Mouse (Mus musculus) heart, embryonic 10.5 days (tissue): ENCODE results near the gene Scnn1b. TPM values are rescaled to one million over a fixed set of nuclear protein-coding genes. Genes with fewer than 3 reads are reported as not detected.

Experiments used
- DNase-seq: peaks from one replicate; pipeline ENCODE4 v3.0.0-alpha.2; 2017; ENCODE audit warnings: low spot score
- H3K27ac ChIP-seq: fragments of 300-500 bp; sonication (generic); 2 replicates; pipeline ENCODE4 v1.5.1; 2016; ENCODE audit warnings: mild to moderate bottlenecking
- H3K27me3 ChIP-seq: fragments of 300-500 bp; sonication (generic); 2 replicates; pipeline ENCODE4 v1.6.1; 2016; ENCODE audit warnings: mild to moderate bottlenecking; ENCODE audit not compliant: poor library complexity, insufficient read depth, severe bottlenecking
- H3K36me3 ChIP-seq: fragments of 300-500 bp; sonication (generic); 2 replicates; pipeline ENCODE4 v1.6.1; 2016; ENCODE audit warnings: mild to moderate bottlenecking, moderate library complexity
- H3K4me1 ChIP-seq: fragments of 300-500 bp; sonication (generic); 2 replicates; pipeline ENCODE4 v1.6.1; 2016; ENCODE audit warnings: mild to moderate bottlenecking
- H3K4me3 ChIP-seq: fragments of 300-500 bp; sonication (generic); 2 replicates; pipeline ENCODE4 v1.5.1; 2016; ENCODE audit warnings: mild to moderate bottlenecking, moderate library complexity
- H3K9me3 ChIP-seq: fragments of 300-500 bp; sonication (generic); 2 replicates; pipeline ENCODE4 v1.6.1; 2016; ENCODE audit warnings: mild to moderate bottlenecking, moderate library complexity
- WGBS: fragments of 180-500 bp; shearing (Covaris S2); methylation state at CpG from one replicate; pipeline ENCODE4 v1.1.7; 2016; 5-methylcytosine and 5-hydroxymethylcytosine counted together
- polyA plus RNA-seq: library from polyadenylated mRNA; unstranded; fragments of >200 nt; fragmentation: Nextera tagmentation; extraction: Ambion mirVana; gene quantifications from 2 replicates; pipeline ENCODE4 v1.2.1, GENCODE M21; 2016

Gene Scnn1b
- polyA plus RNA-seq = 0.30 TPM in 1 of 2 replicates, not detected in the other

DNA sequence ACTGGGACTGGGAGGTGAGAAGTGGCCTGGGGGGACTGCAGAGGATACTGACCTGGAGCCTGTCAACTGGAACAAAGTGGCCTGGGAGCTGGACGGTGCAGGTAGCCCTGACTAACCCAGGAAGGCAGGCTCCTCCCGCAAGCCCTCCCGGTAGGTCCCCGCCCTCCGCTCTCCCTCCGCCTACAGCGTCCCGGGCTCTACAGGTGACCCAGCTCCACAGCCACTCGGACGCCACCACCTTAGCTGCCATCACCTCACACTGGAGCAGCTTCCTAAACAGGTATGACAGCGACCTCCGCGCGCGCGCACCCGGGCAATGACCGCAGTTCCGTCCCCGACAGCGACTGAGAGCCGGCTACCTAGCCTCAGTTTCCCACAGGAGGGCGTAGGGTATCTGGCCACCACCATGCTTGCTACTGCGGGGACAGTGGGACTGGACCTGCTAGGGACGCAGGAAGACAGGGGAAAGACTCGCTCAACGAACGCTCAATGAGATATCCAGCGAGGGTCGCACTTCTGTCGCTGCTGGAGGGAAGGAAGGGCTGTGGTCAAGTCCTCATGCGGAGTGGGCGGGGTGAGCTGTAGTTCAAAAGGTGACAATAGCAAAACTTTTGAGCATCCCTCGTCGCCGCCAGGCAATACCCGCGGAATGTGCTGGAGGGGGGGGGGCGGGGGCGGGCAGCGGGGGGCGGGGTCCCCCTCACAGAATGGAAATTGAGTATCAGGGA is at the start of gene Scnn1b:
Gene Scnn1b (plus strand): TSS at position 181 of the 728 bp plus-strand sequence.
- Histone ChIP-seq H3K36me3 (no peaks in the 10 kb centered on the region), H3K27ac (no peak within 1 kb of the TSS)
- DNase-seq = no peak

DNA sequence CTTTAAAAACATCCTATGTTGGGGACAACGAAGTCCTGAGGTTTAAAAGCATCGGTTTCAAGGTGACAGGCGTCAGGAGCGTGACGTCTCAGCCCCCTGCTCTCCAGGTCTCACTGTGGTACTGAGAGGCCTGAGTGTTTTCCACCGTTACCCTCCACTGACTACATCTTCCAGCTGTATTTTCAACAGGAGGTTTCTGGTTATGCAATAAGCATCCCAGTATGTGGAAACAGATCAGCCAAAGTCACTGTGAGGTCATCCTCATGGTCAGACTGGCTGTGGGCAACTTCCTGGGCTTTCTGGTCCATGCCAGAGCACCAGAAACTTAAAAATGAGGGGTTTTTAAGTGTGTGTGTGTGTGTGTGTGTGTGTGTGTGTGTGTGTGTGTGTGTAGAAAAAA is 43.2 kb upstream of the Scnn1b start:
- DNase-seq = no peak
- no peaks in the 10 kb centered on the region for H3K9me3 ChIP-seq
- H3K4me3 ChIP-seq = no peak overlapping the region
- WGBS = 91% methylated on average over 6 of the region's 6 CpGs
- H3K36me3 ChIP-seq = no peaks in the 10 kb centered on the region
- H3K4me1 ChIP-seq = no peaks in the 10 kb centered on the region
- H3K27me3 ChIP-seq = no peaks in the 10 kb centered on the region
- no peak overlapping the region for H3K27ac ChIP-seq

More for the DNA sequence above, at the start of gene Scnn1b:
- peaks cover 38% of the 10 kb centered on the region for H3K27me3 ChIP-seq
- H3K4me1 ChIP-seq = peaks cover 12% of the 10 kb centered on the region
- 3% methylated on average over 39 of the region's 42 CpGs for whole genome bisulfite sequencing
- no peaks in the 10 kb centered on the region for H3K9me3 ChIP-seq
- peak within 1 kb of the TSS; percentile 57 for H3K4me3 ChIP-seq

DNA sequence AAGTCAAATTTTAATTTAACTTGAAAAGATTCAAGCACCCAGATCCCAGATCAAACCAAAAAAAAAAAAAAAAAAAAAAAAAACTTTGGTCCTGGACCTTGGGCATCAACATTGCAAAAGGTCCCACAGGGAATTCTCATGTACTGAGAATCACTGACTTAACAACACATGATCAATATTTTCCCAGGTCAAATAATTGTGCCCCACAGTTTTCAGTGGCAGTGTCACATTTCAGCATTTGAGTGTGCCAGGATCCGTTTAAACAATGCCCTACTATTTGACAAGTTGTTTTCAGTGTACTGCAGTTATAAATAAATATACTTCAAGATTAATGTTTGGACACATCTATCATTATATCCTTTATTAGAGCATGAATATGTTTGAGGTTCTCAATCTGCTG is 36.4 kb upstream of the Scnn1b start:
- no peaks in the 10 kb centered on the region for H3K9me3 ChIP-seq
- DNase-seq = no peak
- H3K4me3 ChIP-seq = no peak overlapping the region
- no peak overlapping the region for H3K27ac ChIP-seq
- no peaks in the 10 kb centered on the region for H3K36me3 ChIP-seq
- no peaks in the 10 kb centered on the region for H3K4me1 ChIP-seq
- 85% methylated on average over 1 of the region's 1 CpGs for WGBS
- H3K27me3 ChIP-seq = no peaks in the 10 kb centered on the region

DNA sequence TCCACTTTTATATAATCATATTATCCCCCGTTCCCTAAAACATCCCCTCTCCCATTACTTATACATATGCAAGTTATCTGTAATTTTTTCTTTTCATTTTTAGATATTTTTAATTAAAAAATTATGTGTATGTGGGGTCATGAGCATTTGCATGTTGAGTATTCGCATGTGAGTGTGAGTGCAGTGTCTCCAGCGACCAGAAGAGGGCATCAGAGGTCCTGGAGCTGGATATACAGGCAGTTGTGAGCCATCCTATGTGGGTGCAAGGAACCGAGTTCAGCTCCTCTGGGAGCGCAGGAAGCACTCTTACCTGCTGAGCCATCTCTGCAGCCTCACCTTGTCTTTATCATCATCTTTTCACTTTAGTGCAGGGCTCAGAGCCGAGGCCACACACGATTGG is 29.4 kb upstream of the Scnn1b start:
- Histone ChIP-seq H3K27ac (no peak overlapping the region), H3K27me3 (no peaks in the 10 kb centered on the region), H3K4me1 (peaks cover 3% of the 10 kb centered on the region; the same call in 1 of the 2 replicates), H3K4me3 (no peak overlapping the region), H3K36me3 (no peaks in the 10 kb centered on the region), H3K9me3 (no peaks in the 10 kb centered on the region)
- 80% methylated on average over 7 of the region's 7 CpGs for WGBS
- no peak for DNase-seq

DNA sequence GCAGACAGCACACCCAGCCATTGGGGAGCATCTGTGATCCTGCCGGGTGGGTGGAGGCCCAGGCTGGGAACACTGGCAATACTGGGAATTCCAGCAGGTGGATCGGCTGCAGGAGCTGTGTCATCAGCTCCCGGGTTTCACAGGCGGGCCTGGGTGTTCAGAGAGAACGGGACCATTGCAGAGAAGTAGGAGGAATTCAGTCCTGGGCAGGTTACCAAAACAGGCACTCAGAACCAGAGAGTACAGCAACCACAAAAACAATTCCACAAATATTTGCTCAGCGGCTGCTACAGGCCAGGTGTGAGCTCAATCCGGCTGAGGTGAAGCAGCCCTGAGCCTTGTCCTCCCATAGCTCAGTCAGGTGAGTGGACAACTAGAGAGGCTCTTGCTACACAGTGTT is 28.0 kb upstream of the Scnn1b start:
- Histone ChIP-seq H3K36me3 (no peaks in the 10 kb centered on the region), H3K4me1 (peaks cover 15% of the 10 kb centered on the region), H3K9me3 (no peaks in the 10 kb centered on the region), H3K27me3 (no peaks in the 10 kb centered on the region), H3K4me3 (no peak overlapping the region), H3K27ac (no peak overlapping the region)
- 82% methylated on average over 7 of the region's 7 CpGs for WGBS
- no peak for DNase-seq

DNA sequence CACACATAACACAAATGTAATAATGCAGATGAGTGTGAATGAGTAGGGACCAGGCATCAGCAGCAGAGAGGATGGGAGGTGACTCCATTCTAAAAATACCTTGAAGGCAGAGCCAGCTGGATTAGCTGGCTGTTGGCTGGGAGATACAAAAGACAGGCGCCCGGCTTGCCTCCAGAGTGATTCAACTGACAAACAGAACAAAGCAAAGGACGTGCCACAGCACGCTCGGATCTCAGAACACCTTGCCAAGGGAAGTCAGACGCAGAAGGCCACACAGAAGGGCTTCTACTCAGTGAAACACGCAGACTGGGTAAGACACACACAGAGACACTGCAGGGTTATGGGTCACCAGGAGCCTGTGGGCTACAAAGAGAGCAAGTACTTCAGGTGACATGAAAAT is 24.0 kb upstream of the Scnn1b start:
- WGBS = 42% methylated on average over 7 of the region's 7 CpGs
- Histone ChIP-seq H3K27ac (peak overlapping the region; percentile 79), H3K36me3 (no peaks in the 10 kb centered on the region), H3K27me3 (no peaks in the 10 kb centered on the region), H3K4me1 (peaks cover 22% of the 10 kb centered on the region), H3K9me3 (no peaks in the 10 kb centered on the region), H3K4me3 (no peak overlapping the region)
- DNase-seq = no peak

DNA sequence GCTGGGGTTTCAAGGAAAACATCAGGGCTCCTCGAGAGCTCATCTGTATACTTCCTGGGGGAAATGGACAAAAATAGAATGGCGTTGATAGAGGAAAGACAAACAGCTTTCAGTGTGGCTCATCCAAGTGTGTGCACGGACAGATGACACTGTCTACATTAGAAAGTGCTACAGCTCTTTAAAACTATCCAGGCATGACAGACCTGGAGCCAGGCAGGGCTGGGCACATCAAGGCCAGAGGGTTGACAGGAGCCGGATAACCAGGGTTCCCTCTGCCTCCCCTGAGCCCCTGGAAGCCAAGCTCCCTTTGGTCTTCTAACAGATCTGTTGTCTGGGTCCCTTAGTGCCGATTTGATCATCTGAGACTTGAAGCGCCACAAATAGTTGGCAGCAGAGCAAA is 22.6 kb upstream of the Scnn1b start:
- Histone ChIP-seq H3K9me3 (no peaks in the 10 kb centered on the region), H3K27ac (no peak overlapping the region), H3K4me3 (no peak overlapping the region), H3K36me3 (no peaks in the 10 kb centered on the region), H3K4me1 (peaks cover 22% of the 10 kb centered on the region), H3K27me3 (no peaks in the 10 kb centered on the region)
- DNase-seq = no peak
- WGBS = 35% methylated on average over 6 of the region's 6 CpGs

DNA sequence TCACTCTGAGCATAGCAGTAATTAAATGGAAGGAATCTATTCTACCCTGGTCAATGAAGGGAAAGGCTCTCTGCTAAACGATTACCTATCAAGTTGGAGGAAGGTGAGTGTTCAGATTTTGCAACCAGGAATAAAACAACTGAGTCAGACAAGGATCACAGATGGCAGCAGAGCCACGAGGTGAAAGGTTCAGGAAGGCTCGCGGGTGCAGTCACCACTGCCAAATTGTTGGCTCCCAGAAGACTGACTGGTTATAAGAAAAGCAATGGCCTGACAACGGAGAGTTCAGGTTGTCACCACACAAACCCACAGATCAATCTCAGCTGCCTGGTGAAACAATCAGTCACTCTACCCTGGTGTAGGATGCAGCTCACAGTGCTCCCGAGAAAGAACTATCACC is 18.9 kb upstream of the Scnn1b start:
- WGBS = 76% methylated on average over 6 of the region's 6 CpGs
- Histone ChIP-seq H3K27ac (no peak overlapping the region), H3K4me1 (peaks cover 13% of the 10 kb centered on the region), H3K27me3 (no peaks in the 10 kb centered on the region), H3K36me3 (no peaks in the 10 kb centered on the region), H3K4me3 (no peak overlapping the region), H3K9me3 (no peaks in the 10 kb centered on the region)
- no peak for DNase-seq

DNA sequence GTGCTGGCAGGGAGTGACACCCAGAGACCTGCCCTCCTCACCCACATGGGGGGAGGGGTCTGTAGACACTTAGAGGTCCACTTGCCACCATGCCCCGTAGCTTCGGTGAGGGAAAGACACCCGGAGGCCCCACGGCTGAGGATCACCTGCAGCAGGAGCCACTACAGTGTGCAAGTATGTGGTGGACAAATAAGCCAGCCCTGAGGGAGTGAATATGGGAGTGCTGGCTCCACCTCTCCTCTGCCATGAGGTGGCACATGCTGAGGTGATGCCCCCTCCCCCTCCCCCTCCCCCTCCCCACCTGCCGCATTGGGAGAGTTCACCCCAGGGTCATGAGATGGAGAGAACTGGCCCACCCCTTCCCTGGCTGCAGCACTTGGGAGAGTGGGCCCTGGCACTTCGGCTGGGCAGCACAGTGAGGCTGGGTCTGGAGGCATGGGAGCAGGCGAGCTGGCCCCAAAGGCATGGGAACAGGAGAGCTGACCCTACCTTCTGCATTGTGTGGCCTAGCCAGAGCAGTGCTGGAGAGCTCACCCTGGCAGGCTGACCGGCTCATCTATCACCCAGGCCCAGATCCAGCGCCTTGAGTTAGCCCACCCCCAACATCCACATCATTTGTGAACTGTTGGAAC is 16.2 kb upstream of the Scnn1b start:
- Histone ChIP-seq H3K27me3 (no peaks in the 10 kb centered on the region), H3K4me1 (no peaks in the 10 kb centered on the region), H3K36me3 (no peaks in the 10 kb centered on the region), H3K4me3 (no peak overlapping the region), H3K9me3 (no peaks in the 10 kb centered on the region), H3K27ac (no peak overlapping the region)
- 75% methylated on average over 9 of the region's 9 CpGs for WGBS
- no peak for DNase-seq

DNA sequence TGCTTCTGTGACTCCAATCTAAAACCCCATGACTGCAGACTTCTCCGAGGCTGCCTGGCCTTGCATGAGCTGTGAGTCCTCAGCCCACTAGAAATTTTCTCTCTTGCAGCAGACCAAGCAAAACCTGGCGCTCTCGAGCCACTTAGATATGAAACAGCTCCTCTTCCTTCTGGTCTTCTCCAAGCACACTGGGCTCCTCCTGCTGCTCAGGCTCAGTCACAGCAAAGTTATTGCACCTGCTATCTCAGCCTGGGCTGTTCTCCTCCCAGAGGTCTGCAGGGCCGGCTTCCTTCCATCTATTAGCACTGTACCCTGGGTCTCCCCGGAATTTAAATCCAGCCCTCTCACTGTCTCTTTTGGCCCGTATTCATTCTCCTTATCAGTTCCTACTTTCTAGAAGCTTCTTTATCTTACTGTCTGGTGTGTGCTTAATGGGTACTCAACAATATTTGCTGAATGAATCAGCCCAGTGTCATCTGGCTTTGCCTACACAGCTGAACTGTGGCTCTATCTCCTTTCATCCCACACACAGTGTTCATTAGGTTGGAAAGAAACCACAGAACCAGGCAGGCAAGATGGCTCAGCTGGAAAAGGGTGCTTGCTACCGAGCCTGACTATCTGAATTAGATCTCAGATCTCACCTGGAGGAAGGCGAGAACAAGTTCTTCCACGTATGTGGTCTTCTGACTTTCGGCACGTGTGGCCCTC is 7.5 kb upstream of the Scnn1b start:
- no peaks in the 10 kb centered on the region for H3K36me3 ChIP-seq
- DNase-seq = no peak
- no peaks in the 10 kb centered on the region for H3K9me3 ChIP-seq
- WGBS = 66% methylated on average over 11 of the region's 11 CpGs
- no peak overlapping the region for H3K4me3 ChIP-seq
- H3K27ac ChIP-seq = no peak overlapping the region
- H3K4me1 ChIP-seq = peaks cover 10% of the 10 kb centered on the region; the same call in 1 of the 2 replicates
- H3K27me3 ChIP-seq = no peaks in the 10 kb centered on the region

DNA sequence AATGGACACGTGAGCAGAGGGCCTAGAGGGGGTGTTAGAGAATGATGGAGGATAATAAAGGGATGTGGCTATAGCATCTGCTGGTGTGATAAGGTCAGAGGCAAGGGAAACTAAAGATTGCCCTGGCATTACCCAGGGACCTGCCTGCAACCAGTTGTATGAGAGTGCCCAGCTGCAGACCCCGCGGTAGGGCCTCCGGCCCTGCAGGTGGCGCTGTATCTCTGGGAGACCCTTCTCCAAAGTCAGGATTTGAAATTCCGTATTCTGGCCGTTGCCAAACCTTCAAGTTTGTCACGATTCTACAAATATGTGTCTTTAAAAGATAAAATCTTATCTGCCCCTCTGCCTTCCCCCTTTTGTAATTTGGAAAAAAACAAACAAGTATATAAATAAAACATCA is 5.9 kb upstream of the Scnn1b start:
- Histone ChIP-seq H3K27me3 (peaks cover 8% of the 10 kb centered on the region), H3K36me3 (no peaks in the 10 kb centered on the region), H3K9me3 (no peaks in the 10 kb centered on the region), H3K27ac (no peak overlapping the region), H3K4me1 (peaks cover 10% of the 10 kb centered on the region; the same call in 1 of the 2 replicates), H3K4me3 (no peak overlapping the region)
- 70% methylated on average over 8 of the region's 8 CpGs for WGBS
- no peak for DNase-seq

DNA sequence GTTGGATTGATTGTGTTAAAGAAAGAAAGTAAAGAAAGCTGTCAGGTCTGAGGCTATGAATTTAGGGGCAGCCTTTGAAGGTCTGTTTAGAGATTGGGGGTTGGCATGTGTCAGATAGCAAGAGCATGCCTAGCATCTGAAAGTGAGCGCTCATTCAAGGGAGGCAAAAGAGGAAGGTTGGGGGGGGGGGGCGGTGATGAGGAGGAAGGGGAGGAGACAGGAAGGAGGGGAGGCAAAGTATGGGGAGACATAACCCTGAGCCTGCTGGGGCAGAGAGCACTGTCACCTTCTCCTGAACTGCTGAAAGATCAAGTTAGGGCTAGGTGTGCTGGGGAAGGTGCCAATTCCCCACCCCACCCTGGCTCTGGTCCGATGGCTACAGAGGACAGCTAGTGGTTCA is 6.8 kb downstream of the Scnn1b start:
- Histone ChIP-seq H3K27me3 (peaks cover 3% of the 10 kb centered on the region), H3K4me3 (no peak overlapping the region), H3K36me3 (no peaks in the 10 kb centered on the region), H3K27ac (no peak overlapping the region), H3K9me3 (no peaks in the 10 kb centered on the region), H3K4me1 (0 out of 2 replicates have a peak, but pooled peaks cover 3% of the 10 kb centered on the region)
- 59% methylated on average over 3 of the region's 3 CpGs for whole genome bisulfite sequencing
- no peak for DNase-seq

DNA sequence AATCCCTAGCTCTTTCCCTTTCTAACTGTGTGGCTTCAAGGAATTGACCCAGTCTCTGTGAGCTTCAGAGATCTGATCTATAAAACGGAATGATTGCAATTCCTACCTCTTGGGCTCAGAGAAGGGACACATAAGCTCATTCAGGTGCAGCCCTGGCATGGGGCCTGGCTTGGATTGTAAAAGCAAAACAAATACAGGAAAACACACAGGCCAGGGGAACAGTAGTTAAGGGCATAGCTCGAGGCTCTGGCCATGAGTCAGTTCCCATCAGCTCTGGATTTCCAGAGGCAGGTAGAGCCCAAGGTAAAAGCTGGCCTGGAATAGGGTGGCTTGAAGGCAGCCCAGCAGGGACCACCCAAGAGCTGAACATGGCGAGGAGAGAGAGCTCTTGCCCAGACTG is 9.2 kb downstream of the Scnn1b start:
- DNase-seq = no peak
- no peaks in the 10 kb centered on the region for H3K9me3 ChIP-seq
- WGBS = 36% methylated on average over 3 of the region's 3 CpGs

More for the DNA sequence above, 9.2 kb downstream of the Scnn1b start:
- Histone ChIP-seq H3K27ac (no peak overlapping the region), H3K4me3 (no peak overlapping the region), H3K36me3 (no peaks in the 10 kb centered on the region), H3K4me1 (0 out of 2 replicates have a peak, but pooled peaks cover 3% of the 10 kb centered on the region), H3K27me3 (no peaks in the 10 kb centered on the region)
